Mouse (Mus musculus): ENCODE data around the gene Parp16. TPM values are rescaled to one million over a fixed set of nuclear protein-coding genes. Genes with fewer than 3 reads are reported as not detected.
"Not testable (repeated sequence)": the region's sequence is repeated elsewhere in the genome, so short reads cannot be mapped to it uniquely, and the experiment has no call there.

The Parp16 gene
- polyA plus RNA-seq, 1 experiment from 2014 or later, result 5.4 TPM

- Histone ChIP-seq H3K4me1 (replicated peaks; ENCODE audit: control insufficient read depth, insufficient read depth, low read length) (peaks cover 11% of the 10 kb centered on the region), H3K27ac (ENCODE audit: low read length) (peak overlapping the region; percentile 49), H3K9me3 (ENCODE audit: control insufficient read depth, low read length) (no peaks in the 10 kb centered on the region), H3K9ac (replicated peaks; ENCODE audit: low read depth, low read length) (peak overlapping the region; percentile 80), H3K4me2 (ENCODE audit: low read length) (peak overlapping the region; percentile 64), H3K36me3 (ENCODE audit: control insufficient read depth, insufficient read depth) (no peaks in the 10 kb centered on the region), H3K4me3 (replicated peaks; ENCODE audit: low read length) (peak overlapping the region; percentile 71), H3K27me3 (replicated peaks; ENCODE audit: control insufficient read depth, insufficient read depth, low read length) (no peaks in the 10 kb centered on the region)
- ATAC-seq, result no peak
- 11% methylated on average over 31 of the region's 31 CpGs for WGBS
These were observed 20.5 kb downstream of the Parp16 start for GRCm38 (mm10) chr9:65215494-65216126.

DNA sequence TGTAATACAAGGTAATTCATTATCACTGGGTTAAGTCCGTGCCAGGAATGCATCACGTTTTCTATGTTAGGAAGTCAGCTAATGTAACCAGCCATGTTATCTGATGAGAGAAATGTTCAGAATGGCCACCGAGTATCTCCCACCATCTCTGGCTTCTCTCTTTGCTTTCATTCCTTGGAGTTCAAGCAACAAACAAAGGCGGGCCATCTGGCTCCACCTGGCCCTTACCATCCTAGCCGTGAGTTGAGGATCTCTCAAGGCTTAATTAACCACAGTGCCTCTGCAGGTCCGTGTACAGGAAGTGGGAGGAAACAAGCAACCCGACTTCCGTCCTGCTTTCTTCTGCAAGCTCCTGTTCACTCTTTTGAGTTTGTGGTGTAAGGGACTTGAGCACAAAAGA is 21.8 kb downstream of the Parp16 start:
- Histone ChIP-seq H3K9ac (replicated peaks; ENCODE audit: low read depth, low read length) (no peak overlapping the region), H3K27me3 (replicated peaks; ENCODE audit: control insufficient read depth, insufficient read depth, low read length) (no peaks in the 10 kb centered on the region), H3K27ac (ENCODE audit: low read length) (no peak overlapping the region), H3K4me1 (replicated peaks; ENCODE audit: control insufficient read depth, insufficient read depth, low read length) (peaks cover 11% of the 10 kb centered on the region), H3K4me2 (ENCODE audit: low read length) (no peak overlapping the region), H3K9me3 (ENCODE audit: control insufficient read depth, low read length) (no peaks in the 10 kb centered on the region), H3K4me3 (replicated peaks; ENCODE audit: low read length) (no peak overlapping the region), H3K36me3 (ENCODE audit: control insufficient read depth, insufficient read depth) (no peaks in the 10 kb centered on the region)
- 67% methylated on average over 8 of the region's 8 CpGs for WGBS
- ATAC-seq, result no peak

GRCm38 (mm10) chr9:65217661-65218060 is 22.5 kb downstream of the Parp16 start:
- no peak overlapping the region for H3K9ac ChIP-seq (replicated peaks; ENCODE audit: low read depth, low read length)
- 79% methylated on average over 6 of the region's 6 CpGs for WGBS
- no peak for ATAC-seq

DNA sequence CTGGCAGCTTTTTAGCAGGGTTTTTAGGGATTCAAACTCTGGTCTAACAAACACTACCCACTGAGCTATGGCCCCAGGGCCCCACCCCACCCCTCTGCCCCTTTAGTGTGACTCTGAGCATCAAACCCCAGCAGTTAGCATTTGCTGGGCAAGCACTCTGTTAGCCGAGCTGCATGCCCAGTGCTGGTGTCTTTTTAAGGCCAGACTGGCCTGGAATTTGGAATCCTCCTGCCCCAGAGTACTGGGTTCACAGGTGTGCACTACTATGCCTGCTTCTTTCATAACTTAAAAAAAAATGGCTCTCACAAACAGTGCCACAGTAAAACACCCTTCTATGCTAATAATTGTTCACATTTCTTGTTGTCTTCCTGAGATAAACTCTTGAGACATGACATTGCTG is 23.8 kb downstream of the Parp16 start:
- H3K27ac ChIP-seq (ENCODE audit: low read length), result no peak overlapping the region
- no peaks in the 10 kb centered on the region for H3K27me3 ChIP-seq (replicated peaks; ENCODE audit: control insufficient read depth, insufficient read depth, low read length)
- no peak overlapping the region for H3K4me3 ChIP-seq (replicated peaks; ENCODE audit: low read length)
- no peak overlapping the region for H3K9ac ChIP-seq (replicated peaks; ENCODE audit: low read depth, low read length)
- 43% methylated on average over 1 of the region's 1 CpGs for WGBS
- H3K36me3 ChIP-seq (ENCODE audit: control insufficient read depth, insufficient read depth), result no peaks in the 10 kb centered on the region
- ATAC-seq, result no peak
- H3K9me3 ChIP-seq (ENCODE audit: control insufficient read depth, low read length), result no peaks in the 10 kb centered on the region
- H3K4me2 ChIP-seq (ENCODE audit: low read length), result no peak overlapping the region
- peaks cover 11% of the 10 kb centered on the region for H3K4me1 ChIP-seq (replicated peaks; ENCODE audit: control insufficient read depth, insufficient read depth, low read length)

More at GRCm38 (mm10) chr9:65217661-65218060, 22.5 kb downstream of the Parp16 start:
- Histone ChIP-seq H3K4me1 (replicated peaks; ENCODE audit: control insufficient read depth, insufficient read depth, low read length) (peaks cover 11% of the 10 kb centered on the region), H3K36me3 (ENCODE audit: control insufficient read depth, insufficient read depth) (no peaks in the 10 kb centered on the region), H3K4me3 (replicated peaks; ENCODE audit: low read length) (no peak overlapping the region), H3K27ac (ENCODE audit: low read length) (no peak overlapping the region), H3K4me2 (ENCODE audit: low read length) (no peak overlapping the region), H3K9me3 (ENCODE audit: control insufficient read depth, low read length) (no peaks in the 10 kb centered on the region), H3K27me3 (replicated peaks; ENCODE audit: control insufficient read depth, insufficient read depth, low read length) (no peaks in the 10 kb centered on the region)

DNA sequence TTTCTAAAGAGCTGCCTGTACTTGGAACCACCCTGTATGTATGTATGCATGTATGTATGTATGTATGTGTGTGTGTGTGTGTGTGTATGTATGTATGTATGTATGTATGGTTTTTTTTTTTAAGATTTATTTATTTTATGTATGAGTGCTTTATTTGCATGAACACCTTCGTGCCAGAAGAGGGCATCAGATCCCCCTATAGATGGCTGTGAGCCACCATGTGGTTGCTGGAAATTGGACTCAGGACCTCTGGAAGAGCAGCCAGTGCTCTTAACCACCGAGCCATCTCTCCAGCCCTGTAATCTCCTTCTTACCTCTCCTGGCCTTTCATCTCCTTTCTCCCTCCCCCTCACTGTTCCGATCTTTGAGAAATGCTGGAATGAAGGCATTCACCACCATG is 25.2 kb downstream of the Parp16 start:
- H3K4me1 ChIP-seq (replicated peaks; ENCODE audit: control insufficient read depth, insufficient read depth, low read length); H3K9me3 ChIP-seq (ENCODE audit: control insufficient read depth, low read length); H3K4me3 ChIP-seq (replicated peaks; ENCODE audit: low read length); H3K9ac ChIP-seq (replicated peaks; ENCODE audit: low read depth, low read length); H3K27me3 ChIP-seq (replicated peaks; ENCODE audit: control insufficient read depth, insufficient read depth, low read length); H3K36me3 ChIP-seq (ENCODE audit: control insufficient read depth, insufficient read depth); ATAC-seq; H3K4me2 ChIP-seq (ENCODE audit: low read length); H3K27ac ChIP-seq (ENCODE audit: low read length): not testable (repeated sequence)
- 39% methylated on average over 3 of the region's 3 CpGs for WGBS

- Histone ChIP-seq H3K4me1 (replicated peaks; ENCODE audit: control insufficient read depth, insufficient read depth, low read length) (no peaks in the 10 kb centered on the region), H3K27me3 (replicated peaks; ENCODE audit: control insufficient read depth, insufficient read depth, low read length) (no peaks in the 10 kb centered on the region), H3K36me3 (ENCODE audit: control insufficient read depth, insufficient read depth) (no peaks in the 10 kb centered on the region), H3K4me3 (replicated peaks; ENCODE audit: low read length) (no peak overlapping the region), H3K9ac (replicated peaks; ENCODE audit: low read depth, low read length) (no peak overlapping the region), H3K9me3 (ENCODE audit: control insufficient read depth, low read length) (no peaks in the 10 kb centered on the region), H3K27ac (ENCODE audit: low read length) (no peak overlapping the region), H3K4me2 (ENCODE audit: low read length) (no peak overlapping the region)
- 73% methylated on average over 6 of the region's 6 CpGs for WGBS
- ATAC-seq, result no peak
These were observed 28.8 kb downstream of the Parp16 start for GRCm38 (mm10) chr9:65223927-65224326.

DNA sequence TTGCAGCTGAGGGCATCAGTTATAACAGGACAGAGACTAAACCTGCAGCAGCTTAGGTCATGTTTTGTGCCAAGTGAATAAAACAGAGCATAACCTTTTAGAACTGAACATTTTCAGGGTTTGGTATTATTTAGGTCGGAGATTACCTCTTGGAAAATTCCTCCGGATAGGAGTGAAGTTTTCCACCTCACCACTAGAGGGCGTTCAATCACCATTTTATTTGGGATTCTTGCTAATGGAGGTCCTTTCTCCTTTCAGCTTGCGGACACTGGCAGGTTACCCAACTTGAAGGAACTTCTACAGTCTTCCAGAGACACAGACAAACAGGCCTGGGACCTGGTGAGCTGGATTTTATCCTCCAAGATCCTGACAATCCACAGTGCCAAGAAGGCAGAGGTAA is 30.6 kb downstream of the Parp16 start:
- no peaks in the 10 kb centered on the region for H3K36me3 ChIP-seq (ENCODE audit: control insufficient read depth, insufficient read depth)
- WGBS, result 26% methylated on average over 4 of the region's 4 CpGs
- ATAC-seq, result no peak

DNA sequence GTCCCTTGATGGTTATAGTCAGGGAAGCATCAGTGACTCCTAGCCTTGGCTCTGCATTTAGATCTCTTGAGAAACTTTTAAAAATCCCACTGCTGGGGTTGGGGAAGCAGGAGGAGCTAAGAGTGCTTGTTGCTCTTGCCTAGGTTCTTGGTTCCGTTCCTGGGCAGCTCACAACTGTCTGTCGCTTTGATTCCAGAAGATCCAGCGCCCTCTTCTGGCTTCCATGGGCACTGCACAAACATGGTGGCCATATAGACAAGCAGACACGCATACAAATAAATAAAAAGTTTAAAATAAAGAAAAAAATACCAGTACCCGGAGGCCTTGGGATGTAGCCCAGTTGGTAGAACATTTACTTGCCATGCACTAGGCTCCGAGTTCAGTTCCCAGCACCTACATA is 35.1 kb downstream of the Parp16 start:
- H3K9me3 ChIP-seq (ENCODE audit: control insufficient read depth, low read length), result no peaks in the 10 kb centered on the region
- H3K27ac ChIP-seq (ENCODE audit: low read length), result no peak overlapping the region
- no peak overlapping the region for H3K4me2 ChIP-seq (ENCODE audit: low read length)
- H3K9ac ChIP-seq (replicated peaks; ENCODE audit: low read depth, low read length), result no peak overlapping the region
- WGBS, result 74% methylated on average over 6 of the region's 6 CpGs
- no peaks in the 10 kb centered on the region for H3K27me3 ChIP-seq (replicated peaks; ENCODE audit: control insufficient read depth, insufficient read depth, low read length)
- no peaks in the 10 kb centered on the region for H3K4me1 ChIP-seq (replicated peaks; ENCODE audit: control insufficient read depth, insufficient read depth, low read length)
- ATAC-seq, result no peak
- no peaks in the 10 kb centered on the region for H3K36me3 ChIP-seq (ENCODE audit: control insufficient read depth, insufficient read depth)
- H3K4me3 ChIP-seq (replicated peaks; ENCODE audit: low read length), result no peak overlapping the region

More for the DNA sequence above, 30.6 kb downstream of the Parp16 start:
- Histone ChIP-seq H3K4me1 (replicated peaks; ENCODE audit: control insufficient read depth, insufficient read depth, low read length) (no peaks in the 10 kb centered on the region), H3K9me3 (ENCODE audit: control insufficient read depth, low read length) (no peaks in the 10 kb centered on the region), H3K4me2 (ENCODE audit: low read length) (no peak overlapping the region), H3K27me3 (replicated peaks; ENCODE audit: control insufficient read depth, insufficient read depth, low read length) (no peaks in the 10 kb centered on the region), H3K4me3 (replicated peaks; ENCODE audit: low read length) (no peak overlapping the region), H3K9ac (replicated peaks; ENCODE audit: low read depth, low read length) (no peak overlapping the region), H3K27ac (ENCODE audit: low read length) (no peak overlapping the region)

- Histone ChIP-seq H3K27me3 (replicated peaks; ENCODE audit: control insufficient read depth, insufficient read depth, low read length) (no peaks in the 10 kb centered on the region), H3K4me2 (ENCODE audit: low read length) (no peak overlapping the region), H3K27ac (ENCODE audit: low read length) (no peak overlapping the region), H3K4me3 (replicated peaks; ENCODE audit: low read length) (no peak overlapping the region), H3K36me3 (ENCODE audit: control insufficient read depth, insufficient read depth) (no peaks in the 10 kb centered on the region), H3K9me3 (ENCODE audit: control insufficient read depth, low read length) (no peaks in the 10 kb centered on the region), H3K9ac (replicated peaks; ENCODE audit: low read depth, low read length) (no peak overlapping the region), H3K4me1 (replicated peaks; ENCODE audit: control insufficient read depth, insufficient read depth, low read length) (no peaks in the 10 kb centered on the region)
- no peak for ATAC-seq
- WGBS, result 71% methylated on average over 8 of the region's 8 CpGs
These were observed 36.1 kb downstream of the Parp16 start for GRCm38 (mm10) chr9:65231284-65231683.

Measured in forebrain, embryonic 16.5 days (tissue).